Mouse (Mus musculus): ENCODE results near the gene Scd2. TPM values are rescaled to one million over a fixed set of nuclear protein-coding genes. Genes with fewer than 3 reads are reported as not detected.
A peak's percentile ranks its signal among the peaks of the same experiment; 100 is the strongest.

Gene Scd2
- polyA plus RNA-seq, 1 experiment: 91.7 TPM

GRCm38 (mm10) chr19:44293769-44294551 is 486 bp downstream of the Scd2 start:
- under 1% methylated on average over 31 of the region's 31 CpGs for WGBS
- DNase-seq (ENCODE audit: low read depth, low spot score): peak; percentile 89

DNA sequence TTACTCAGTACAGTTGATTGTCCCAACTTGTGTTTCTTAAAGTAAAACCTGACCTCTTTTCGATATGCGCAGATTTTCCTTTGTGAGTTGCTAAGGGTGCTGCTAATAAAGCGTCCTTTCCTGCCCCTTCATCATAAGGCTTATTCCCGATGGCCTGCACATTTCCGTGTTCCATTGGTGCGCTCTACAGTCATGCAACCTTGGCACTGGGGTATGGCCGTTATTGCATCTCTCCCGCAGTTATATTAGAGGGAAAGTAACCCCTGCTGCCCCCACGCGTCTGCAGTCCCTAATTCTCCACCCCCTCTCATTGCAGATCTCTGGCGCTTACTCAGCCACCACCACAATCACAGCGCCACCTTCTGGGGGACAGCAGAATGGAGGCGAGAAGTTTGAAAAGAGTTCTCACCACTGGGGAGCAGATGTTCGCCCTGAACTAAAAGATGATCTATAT is 1.1 kb downstream of the Scd2 start:
- WGBS: under 1% methylated on average over 14 of the region's 14 CpGs
- DNase-seq (ENCODE audit: low read depth, low spot score): peak; percentile 76

DNA sequence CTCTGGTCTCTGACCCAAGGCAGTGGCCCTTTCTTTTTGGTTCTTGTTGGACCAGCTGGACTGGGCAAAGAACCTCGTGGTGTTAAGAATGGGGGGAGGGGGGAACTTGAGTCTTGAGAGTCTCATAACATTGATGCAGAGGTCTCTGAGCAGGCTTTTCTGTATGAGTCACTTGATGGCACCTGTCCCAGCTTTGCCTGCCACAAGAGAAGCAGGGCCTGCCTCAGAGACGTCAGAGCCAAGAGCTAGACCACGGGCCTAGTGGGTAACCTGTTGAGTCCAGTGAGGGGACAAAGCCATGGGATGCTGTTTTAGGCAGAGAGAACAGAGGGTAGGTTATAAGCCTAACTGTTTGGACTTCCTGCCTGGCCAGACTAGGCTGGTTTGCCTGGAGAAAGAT is 1.8 kb downstream of the Scd2 start:
- 2% methylated on average over 3 of the region's 3 CpGs for WGBS
- no peak for DNase-seq (ENCODE audit: low read depth, low spot score)

DNA sequence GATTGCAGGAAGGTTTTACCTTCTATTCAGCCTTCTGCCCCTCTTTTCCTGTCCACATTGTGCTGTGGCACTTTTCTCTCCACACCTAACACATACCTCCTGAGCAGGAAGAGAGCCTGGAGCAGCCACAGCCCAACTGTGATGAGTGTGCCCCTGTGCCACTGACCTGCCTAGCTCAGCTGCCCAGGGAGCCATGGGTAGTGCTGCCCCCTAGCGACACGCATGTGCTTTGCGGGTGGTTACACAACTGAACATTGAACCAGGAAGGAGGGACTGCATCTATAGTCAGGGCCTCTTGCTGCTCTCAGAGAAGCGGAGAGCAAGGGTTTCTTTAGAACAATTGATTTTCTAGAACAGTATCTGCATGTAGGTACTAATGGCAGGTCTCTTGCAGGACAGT is 2.3 kb downstream of the Scd2 start:
- whole genome bisulfite sequencing: 1% methylated on average over 4 of the region's 4 CpGs
- DNase-seq (ENCODE audit: low read depth, low spot score): peak; percentile 76

DNA sequence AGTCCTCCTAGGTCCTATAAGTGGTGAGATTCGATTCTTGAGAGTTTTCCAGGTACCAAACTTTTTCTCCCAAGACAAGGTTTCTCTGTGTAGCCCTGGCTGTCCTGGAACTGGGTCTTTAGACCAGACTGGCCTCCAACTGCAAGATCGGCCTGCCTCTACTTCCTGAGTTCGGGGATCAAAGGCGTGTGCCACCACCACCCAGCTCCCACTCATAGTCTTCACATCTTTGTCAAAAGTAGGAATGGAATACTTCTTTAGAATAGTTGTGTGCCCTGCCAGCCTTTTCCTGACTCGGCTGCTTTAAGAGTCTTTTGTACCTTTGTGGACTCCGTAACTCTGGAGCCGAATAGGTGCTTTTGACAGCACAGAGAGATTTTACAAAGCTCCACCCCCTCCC is 2.7 kb downstream of the Scd2 start:
- no peak for DNase-seq (ENCODE audit: low read depth, low spot score)
- 22% methylated on average over 7 of the region's 7 CpGs for WGBS

- WGBS: 28% methylated on average over 8 of the region's 8 CpGs
These were observed 3.7 kb downstream of the Scd2 start for GRCm38 (mm10) chr19:44297068-44297760.

GRCm38 (mm10) chr19:44297862-44298261 is 4.4 kb downstream of the Scd2 start:
- 27% methylated on average over 9 of the region's 9 CpGs for WGBS
- DNase-seq (ENCODE audit: low read depth, low spot score): no peak

More at GRCm38 (mm10) chr19:44297068-44297760, 3.7 kb downstream of the Scd2 start:
- no peak for DNase-seq (ENCODE audit: low read depth, low spot score)

DNA sequence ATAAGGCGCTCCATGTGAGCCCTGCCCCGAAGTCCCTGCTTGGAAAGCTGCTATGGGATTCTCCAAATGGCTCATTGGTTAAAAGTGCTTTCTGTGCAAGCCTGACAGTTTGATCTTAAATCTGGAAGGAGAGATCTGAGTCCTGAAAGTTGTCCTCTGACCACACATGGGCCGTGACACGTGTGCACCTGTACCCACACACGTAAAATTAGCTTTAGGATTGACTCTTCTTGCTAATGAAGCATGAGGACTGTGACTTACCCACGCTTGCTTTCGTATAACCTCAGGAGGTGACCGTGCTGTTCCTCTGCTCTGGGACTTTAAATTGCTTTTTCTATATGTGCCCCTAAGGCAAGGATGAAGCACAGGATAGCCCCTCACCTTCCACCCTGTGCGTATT is 5.6 kb downstream of the Scd2 start:
- WGBS: 56% methylated on average over 9 of the region's 9 CpGs
- DNase-seq (ENCODE audit: low read depth, low spot score): no peak

- no peak for DNase-seq (ENCODE audit: low read depth, low spot score)
- WGBS: 38% methylated on average over 6 of the region's 6 CpGs
These were observed 6.4 kb downstream of the Scd2 start for GRCm38 (mm10) chr19:44299902-44300301.

DNA sequence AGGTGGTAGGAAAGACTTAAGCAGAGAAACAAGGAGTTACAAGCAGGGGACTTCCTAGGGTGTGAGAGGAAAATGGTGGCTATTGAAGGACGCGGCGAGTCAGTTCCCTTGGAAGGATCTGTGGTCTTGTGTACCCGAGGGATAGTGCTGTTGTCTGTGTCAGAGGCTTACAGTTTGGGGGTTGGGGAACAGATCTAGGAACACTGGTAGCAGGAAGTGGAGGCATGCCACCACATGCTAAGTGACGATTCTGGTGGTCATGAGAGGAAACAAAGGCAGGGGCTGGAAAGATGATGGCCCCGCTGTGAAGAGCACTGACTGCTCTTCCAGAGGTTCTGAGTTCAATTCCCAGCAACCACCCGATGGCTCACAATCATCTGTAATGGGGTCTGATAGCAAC is 7.0 kb downstream of the Scd2 start:
- no peak for DNase-seq (ENCODE audit: low read depth, low spot score)
- 67% methylated on average over 7 of the region's 7 CpGs for WGBS

GRCm38 (mm10) chr19:44301176-44301575 is 7.7 kb downstream of the Scd2 start:
- 52% methylated on average over 16 of the region's 16 CpGs for WGBS
- DNase-seq (ENCODE audit: low read depth, low spot score): no peak

DNA sequence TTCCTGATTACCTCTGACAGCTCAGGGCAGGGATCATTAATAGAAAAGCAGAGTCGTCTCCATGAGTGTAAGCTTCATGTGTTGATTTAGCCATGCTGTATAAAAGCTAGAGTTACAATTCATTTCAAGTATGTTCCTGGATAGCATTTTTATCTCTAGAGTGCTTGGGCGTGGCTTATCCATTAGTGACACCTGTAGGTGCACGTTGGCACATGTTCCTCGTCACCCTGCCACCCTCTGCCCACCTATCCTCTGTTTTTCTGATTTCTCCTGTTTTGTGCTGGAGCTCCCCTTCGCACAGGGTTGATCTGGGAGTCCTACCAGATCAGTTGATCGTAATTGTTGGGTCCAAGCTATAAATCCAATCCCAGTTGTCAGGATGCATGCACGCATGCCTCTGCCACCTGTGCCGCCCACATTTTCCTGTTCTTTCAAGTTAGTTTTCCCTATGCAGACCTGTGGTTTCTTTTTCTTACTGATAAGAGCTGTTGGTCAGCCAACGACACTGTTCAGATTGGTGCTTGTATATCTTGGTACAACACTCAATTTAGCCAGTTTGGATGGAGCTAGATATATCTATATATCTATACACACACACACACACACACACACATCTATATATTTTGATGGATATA is 8.3 kb downstream of the Scd2 start:
- WGBS: 48% methylated on average over 9 of the region's 9 CpGs
- no peak for DNase-seq (ENCODE audit: low read depth, low spot score)

GRCm38 (mm10) chr19:44302901-44303300 is 9.4 kb downstream of the Scd2 start:
- no peak for DNase-seq (ENCODE audit: low read depth, low spot score)
- 63% methylated on average over 11 of the region's 11 CpGs for WGBS

GRCm38 (mm10) chr19:44303502-44303901 is 10.0 kb downstream of the Scd2 start:
- no peak for DNase-seq (ENCODE audit: low read depth, low spot score)
- WGBS: 54% methylated on average over 8 of the region's 8 CpGs

GRCm38 (mm10) chr19:44304419-44304818 is 10.9 kb downstream of the Scd2 start:
- no peak for DNase-seq (ENCODE audit: low read depth, low spot score)
- WGBS: 75% methylated on average over 10 of the region's 10 CpGs

GRCm38 (mm10) chr19:44304851-44305510 is 11.5 kb downstream of the Scd2 start:
- WGBS: 78% methylated on average over 16 of the region's 16 CpGs
- DNase-seq (ENCODE audit: low read depth, low spot score): no peak

DNA sequence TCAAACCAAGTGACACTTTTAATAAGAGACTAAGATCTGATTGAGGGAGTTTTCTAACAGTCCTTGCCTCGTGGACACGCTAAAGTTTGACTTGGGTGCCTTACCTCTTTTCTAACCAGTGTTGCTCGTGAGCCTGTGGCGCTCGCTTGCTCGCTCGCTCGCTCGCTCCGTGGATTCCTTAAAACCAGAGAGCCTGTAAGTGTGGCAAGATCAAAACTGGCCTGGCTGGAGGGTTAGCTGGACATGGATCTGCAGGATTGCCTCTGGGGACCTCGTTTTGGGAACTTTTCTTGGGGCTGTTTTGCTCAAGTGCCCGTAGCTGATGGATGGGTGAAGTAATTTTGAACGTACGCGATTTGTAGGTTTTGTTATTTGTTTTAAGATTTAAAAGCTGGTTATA is 12.2 kb downstream of the Scd2 start:
- DNase-seq (ENCODE audit: low read depth, low spot score): no peak
- 79% methylated on average over 15 of the region's 15 CpGs for WGBS

GRCm38 (mm10) chr19:44306171-44306570 is 12.7 kb downstream of the Scd2 start:
- 60% methylated on average over 7 of the region's 7 CpGs for WGBS
- DNase-seq (ENCODE audit: low read depth, low spot score): no peak

DNA sequence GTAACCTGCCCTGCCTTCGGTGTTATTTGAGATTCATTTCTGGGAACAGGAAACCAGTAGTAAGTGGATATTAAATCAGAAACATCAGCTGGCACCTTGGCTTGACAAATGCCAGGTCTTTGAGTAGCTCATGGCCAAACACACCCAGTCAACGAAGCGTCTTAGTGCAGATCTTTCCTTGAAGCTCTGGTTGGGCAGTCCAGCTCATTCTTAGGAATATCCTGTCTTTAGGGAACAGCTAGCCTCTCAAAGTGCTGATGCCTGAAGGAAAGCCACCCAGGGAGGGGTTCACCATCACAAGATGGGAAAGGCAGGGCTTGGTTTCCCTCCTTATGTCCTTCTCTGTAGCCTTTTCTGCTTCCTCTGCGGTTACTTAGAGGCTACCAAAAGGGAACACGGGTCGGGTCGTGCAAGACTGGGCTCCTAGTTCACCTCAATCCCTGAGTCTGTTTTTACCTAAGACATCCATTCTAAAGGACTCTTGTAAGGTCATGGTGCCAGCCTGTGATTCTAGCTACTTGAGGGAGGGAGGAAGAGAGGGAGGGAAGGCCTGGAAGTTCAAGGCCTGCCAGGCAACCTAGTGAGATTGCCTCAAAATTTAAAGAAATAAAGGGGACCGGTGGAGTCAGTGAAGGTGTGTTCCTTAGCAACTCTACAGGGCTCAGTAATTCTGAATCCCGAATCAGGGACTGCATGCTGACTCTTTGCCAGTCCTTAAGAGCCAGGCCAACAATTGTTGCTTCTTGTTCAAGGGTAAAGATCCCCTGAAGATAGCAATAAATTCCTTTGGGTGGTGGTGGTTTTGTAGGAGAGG is 13.8 kb downstream of the Scd2 start:
- WGBS: 68% methylated on average over 9 of the region's 9 CpGs
- no peak for DNase-seq (ENCODE audit: low read depth, low spot score)

Data from large intestine, adult 2 months (tissue).